Comparison of ENCODE assay signal across 10 mouse cellular contexts in the genomic region with DNA sequence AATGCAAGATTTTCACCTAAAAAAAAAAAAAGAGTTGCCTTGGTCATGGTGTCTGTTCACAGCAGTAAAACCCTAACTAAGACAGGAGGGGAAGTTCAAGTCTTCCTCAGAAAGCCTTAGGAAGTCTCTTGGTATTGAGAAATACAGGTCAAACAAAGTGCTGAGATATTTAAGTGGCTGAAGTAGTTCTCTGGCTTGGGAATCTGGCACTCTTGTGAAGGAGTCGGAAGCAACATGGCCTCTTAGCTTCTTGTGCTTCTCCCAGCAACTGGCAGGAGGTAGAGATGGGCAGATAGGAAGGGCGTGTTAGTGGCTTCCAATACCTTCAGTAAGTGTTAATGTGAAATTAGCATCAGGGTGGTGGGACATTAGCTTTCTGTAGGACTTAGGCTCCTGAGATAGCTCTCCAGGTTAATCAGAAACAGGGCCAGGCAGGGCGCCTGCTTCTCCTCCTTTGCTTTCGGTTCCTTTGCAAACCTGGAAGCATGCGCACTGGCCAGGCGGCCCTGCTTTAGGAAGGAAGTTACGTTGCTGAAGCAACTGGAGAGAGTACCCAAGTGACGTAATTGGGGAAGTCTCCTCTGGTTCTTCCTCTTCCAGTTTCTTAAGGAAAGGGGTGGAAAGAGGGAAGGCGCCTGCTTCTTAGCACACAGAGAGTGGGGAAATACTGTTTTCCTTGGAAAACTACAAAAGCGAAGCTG. TPM values are rescaled to one million over a fixed set of nuclear protein-coding genes. Genes with fewer than 3 reads are reported as not detected.
DNase-seq lines count a peak whose midpoint lies in the region; ATAC-seq lines count a peak whose summit lies in the region.
"Had no signal": no experiment of that assay in that cellular context is flagged by ENCODE, and none has a peak within 500 bp of the region (broad histone marks: within the 10 kb centered on the region; RNA-seq: fewer than 3 reads in every experiment).

No protein-coding gene starts in this region.

- no peak overlapping the region for H3K4me3 ChIP-seq in midbrain, embryonic 13.5 days (replicated peaks)
- H3K4me3 ChIP-seq: myocyte had no signal

- no peak overlapping the region for H3K27ac ChIP-seq in midbrain, embryonic 13.5 days

- no peak overlapping the region for H3K4me2 ChIP-seq in midbrain, embryonic 13.5 days (replicated peaks)

- H3K9ac ChIP-seq in midbrain, embryonic 13.5 days (replicated peaks) = no peak overlapping the region

- no peaks in the 10 kb centered on the region for H3K4me1 ChIP-seq in midbrain, embryonic 13.5 days (replicated peaks)

- intact Hi-C loops in gastrocnemius, postnatal 14 days (cut with DNase I; ENCODE audit: low total_unique reads) = no loop called here

- WGBS in midbrain, embryonic 13.5 days = 89% methylated on average over 10 of the region's 10 CpGs

- H3K9me3 ChIP-seq in midbrain, embryonic 13.5 days = 0 out of 2 replicates have a peak, but pooled peaks cover 7% of the 10 kb centered on the region

- no peaks in the 10 kb centered on the region for H3K27me3 ChIP-seq in midbrain, embryonic 13.5 days

- 0 out of 2 replicates have a peak, but pooled peaks cover 4% of the 10 kb centered on the region for H3K36me3 ChIP-seq in midbrain, embryonic 13.5 days

- ATAC-seq in midbrain, embryonic 13.5 days = no peak
- ATAC-seq in megakaryocyte-erythroid progenitor cell, adult 5-6 weeks (replicated peaks; ENCODE audit: low FRiP score, low TSS enrichment, poor library complexity, severe bottlenecking) = no peak

- DNase-seq in right cerebral cortex, postnatal 10 days (ENCODE audit: low spot score in 2 of 2) = peak; percentile 37 to 53
- no peak for DNase-seq in right cerebral cortex, postnatal 25 days
- peak; percentile 35 for DNase-seq in gastrocnemius, postnatal 14 days
- peak; percentile 76 to 79 for DNase-seq in kidney, postnatal 36 days
- peak; percentile 36 for DNase-seq in skeletal muscle tissue, adult 2 months (ENCODE audit: low read depth, low spot score)
- DNase-seq in frontal cortex, postnatal 14 days (ENCODE audit: low spot score in 2 of 2) = no peak
- DNase-seq: cerebellum, postnatal 36 days had no signal

RNA-seq across cellular contexts. Expression of a gene that starts 38.4 kb away (rescaled TPM):
- total RNA-seq in gastrocnemius, postnatal 14 days (2021) = 10 to 100 TPM; 25.4 to 26.2 TPM
- polyA plus RNA-seq in midbrain, embryonic 13.5 days (2015; fragmentation: Nextera tagmentation; extraction: Ambion mirVana) = 8.1 and 9.8 TPM in 2 replicates
- total RNA-seq in megakaryocyte-erythroid progenitor cell, adult 5-6 weeks (2014; fragmentation: Nextera tagmentation) = 55.0 and 76.9 TPM in 2 replicates
- 17.2 and 26.2 TPM in 2 replicates for total RNA-seq in megakaryocyte-erythroid progenitor cell, adult 5-6 weeks (2017)

Comparison
In these comparisons a context has a peak if more than half of its experiments do, and no peak if none do; other contexts are left out.
1. DNase-seq: peak in right cerebral cortex, postnatal 10 days (2 of 2), gastrocnemius, postnatal 14 days (single experiment), kidney, postnatal 36 days (2 of 2) and skeletal muscle tissue, adult 2 months (single experiment); none in right cerebral cortex, postnatal 25 days (single experiment) and frontal cortex, postnatal 14 days (0 of 2).